Mouse (Mus musculus) layer of hippocampus, adult 6 months (tissue): Measurements from ENCODE around the gene Krt23. TPM values are rescaled to one million over a fixed set of nuclear protein-coding genes. Genes with fewer than 3 reads are reported as not detected.

Source experiments
- long read RNA-seq, 2 experiments: library from polyadenylated mRNA; unstranded; transcript quantifications; one replicate each; pipeline ENCODE4 v2.0.0; 2019 to 2020
- polyA plus RNA-seq: library from polyadenylated mRNA; unstranded; fragments of <200 nt; fragmentation: Nextera tagmentation; gene quantifications from 2 replicates; pipeline ENCODE4 v1.2.3, GENCODE M21; 2021

Gene Krt23
- 0.97 TPM in 1 of 2 replicates, not detected in the other for polyA plus RNA-seq
- long read RNA-seq, experiment 1: 0 reads
- long read RNA-seq, experiment 2: 0 reads

GRCm38 (mm10) chr11:99492733-99493573, at the start of gene Krt23:
Gene Krt23 (minus strand): TSS chr11:99493137.

GRCm38 (mm10) chr11:99521288-99521860, 28.4 kb upstream of the Krt23 start, which contains the start of gene Krt39:
Gene Krt39 (minus strand): TSS chr11:99521338.

GRCm38 (mm10) chr11:99437972-99438371, 55.0 kb downstream of the Krt23 start, which contains the start of gene Krt20:
Gene Krt20 (minus strand): TSS chr11:99438150.

Other genes with a start within 250 kb of the Krt23 start
- gene Krt222, start 249.1 kb downstream of the Krt23 start, polyA plus RNA-seq: 11.8 and 12.7 TPM in 2 replicates
- gene Krt24, start 207.9 kb downstream of the Krt23 start, polyA plus RNA-seq: not detected in 2 replicates
- not detected in 2 replicates for gene Krt25, start 170.2 kb downstream of the Krt23 start, polyA plus RNA-seq
- 0.10 TPM in 1 of 2 replicates, not detected in the other for gene Krt26, start 155.2 kb downstream of the Krt23 start, polyA plus RNA-seq
- not detected in 2 replicates for gene Krt27, start 142.0 kb downstream of the Krt23 start, polyA plus RNA-seq
- 0.16 and 0.35 TPM in 2 replicates for gene Krt28, start 118.2 kb downstream of the Krt23 start, polyA plus RNA-seq
- gene Krt10, start 103.8 kb downstream of the Krt23 start, polyA plus RNA-seq: 42.1 and 46.5 TPM in 2 replicates
- gene Krt12, start 70.9 kb downstream of the Krt23 start, polyA plus RNA-seq: 5.2 and 6.6 TPM in 2 replicates
- gene Krt20, start 55.0 kb downstream of the Krt23 start, polyA plus RNA-seq: not detected in 2 replicates
- gene Krt39, start 28.2 kb upstream of the Krt23 start, polyA plus RNA-seq: not detected in 2 replicates
- not detected in 2 replicates for gene Krt40, start 50.0 kb upstream of the Krt23 start, polyA plus RNA-seq
- gene Krtap3-3, start 57.7 kb upstream of the Krt23 start, polyA plus RNA-seq: not detected in 2 replicates
- not detected in 2 replicates for gene Krtap3-2, start 63.7 kb upstream of the Krt23 start, polyA plus RNA-seq
- not detected in 2 replicates for gene Gm11939, start 66.3 kb upstream of the Krt23 start, polyA plus RNA-seq
- not detected in 2 replicates for gene Krtap3-1, start 73.5 kb upstream of the Krt23 start, polyA plus RNA-seq
- gene Krtap1-5, start 87.9 kb upstream of the Krt23 start, polyA plus RNA-seq: not detected in 2 replicates
- not detected in 2 replicates for gene Krtap1-4, start 90.5 kb upstream of the Krt23 start, polyA plus RNA-seq
- gene Krtap1-3, start 98.2 kb upstream of the Krt23 start, polyA plus RNA-seq: not detected in 2 replicates
- not detected in 2 replicates for gene Krtap9-3, start 105.0 kb upstream of the Krt23 start, polyA plus RNA-seq
- gene Gm11938, start 110.2 kb upstream of the Krt23 start, polyA plus RNA-seq: not detected in 2 replicates
- not detected in 2 replicates for gene Gm11937, start 117.1 kb upstream of the Krt23 start, polyA plus RNA-seq
- gene Krtap2-4, start 121.7 kb upstream of the Krt23 start, polyA plus RNA-seq: not detected in 2 replicates
- gene Gm11562, start 127.3 kb upstream of the Krt23 start, polyA plus RNA-seq: not detected in 2 replicates
- not detected in 2 replicates for gene Krtap4-1, start 135.1 kb upstream of the Krt23 start, polyA plus RNA-seq
- gene Krtap4-2, start 141.9 kb upstream of the Krt23 start, polyA plus RNA-seq: not detected in 2 replicates
- gene Krtap4-7, start 151.0 kb upstream of the Krt23 start, polyA plus RNA-seq: not detected in 2 replicates
- not detected in 2 replicates for gene Gm11555, start 157.1 kb upstream of the Krt23 start, polyA plus RNA-seq
- not detected in 2 replicates for gene Gm11563, start 165.8 kb upstream of the Krt23 start, polyA plus RNA-seq
- gene Krtap4-6, start 172.8 kb upstream of the Krt23 start, polyA plus RNA-seq: not detected in 2 replicates
- not detected in 2 replicates for gene Gm14190, start 197.6 kb upstream of the Krt23 start, polyA plus RNA-seq
- not detected in 2 replicates for gene Gm14180, start 241.2 kb upstream of the Krt23 start, polyA plus RNA-seq